Mouse (Mus musculus) embryonic stem cell, embryonic (primary cell): ENCODE results near the gene Clcn6.

Experiments
- CTCF ChIA-PET, 4 experiments: fragments of 300-600 bp in 2 of 4; fragments of 350-600 bp in 2 of 4; sonication (Branson Sonifier 250); formaldehyde crosslinking; loops; one replicate each; lab custom pipeline; 2022; ENCODE audit warnings: inconsistent platforms in 2 of 4; lab: Charles Lee
- POLR2A ChIA-PET, 4 experiments: fragments of 300-600 bp in 2 of 4; fragments of 350-600 bp in 2 of 4; sonication (Branson Sonifier 250); formaldehyde crosslinking; loops; one replicate each; lab custom pipeline; 2022; ENCODE audit warnings: antibody characterized with exemption in 4 of 4, inconsistent platforms in 1 of 4; lab: Charles Lee

The Clcn6 gene

GRCm38 (mm10) chr4:147959881-147960831 lies 78.5 kb downstream of the Clcn6 start:
- POLR2A ChIA-PET, result interaction anchor here in 3 of 4 experiments (0.6 to 4.5 kb wide), 29 partner anchors 9 to 645 kb away, joined by 3 to 33 read pairs (median 4); partner anchors contain the start of genes Clcn6 (in 2 of the 3), Mthfr (in 2 of the 3), Nppa (in 1 of the 3) and Nppb (in 1 of the 3)
- CTCF ChIA-PET, result interaction anchor here (0.5 to 2.6 kb wide), 37 partner anchors 8 to 471 kb away, joined by 3 to 20 read pairs (median 4); partner anchors contain the start of genes Fbxo6 (in 1 of the 4), Nppb (in 1 of the 4) and Plod1 (in 1 of the 4)

- POLR2A ChIA-PET, result interaction anchor here in 2 of 4 experiments (0.6 to 2.0 kb wide), 10 partner anchors 9 to 203 kb away, joined by 3 to 9 read pairs (median 4); partner anchors contain the start of genes Fbxo2 (in 1 of the 2), Fbxo44 (in 1 of the 2), Fv1 (in 1 of the 2) and Miip (in 1 of the 2)
- CTCF ChIA-PET, result interaction anchor here in 2 of 4 experiments (0.6 to 3.0 kb wide), 15 partner anchors 9 to 635 kb away, joined by 3 to 15 read pairs (median 4); partner anchors contain the start of genes Disp3 (in 1 of the 2) and Nppb (in 1 of the 2)
Measured at GRCm38 (mm10) chr4:147957141-147957540, 81.5 kb downstream of the Clcn6 start.
